ENCODE assay signal across 20 mouse cellular contexts in the genomic region with DNA sequence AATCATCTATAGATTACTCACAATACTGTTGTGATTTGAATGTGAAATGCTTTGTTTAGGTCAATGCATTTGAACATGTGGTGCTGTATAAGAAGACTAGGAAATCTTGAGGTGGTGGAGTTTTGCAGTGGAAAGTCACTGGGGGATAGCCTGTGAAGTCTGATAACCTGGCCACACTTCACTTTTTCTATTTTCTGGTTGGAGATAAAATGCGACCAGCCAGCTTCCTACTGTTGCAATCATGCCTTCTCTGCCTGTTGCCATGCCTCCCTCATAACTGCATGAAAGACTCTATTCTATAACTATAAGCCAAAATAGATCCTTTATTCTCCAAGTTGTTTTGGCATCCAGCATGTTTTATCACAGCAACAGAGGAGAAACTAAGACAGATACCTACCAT.
DNase-seq lines count a peak whose midpoint lies in the region; ATAC-seq and TF ChIP-seq lines count a peak whose summit lies in the region.
"Had no signal": no experiment of that assay in that cellular context is flagged by ENCODE, and none has a peak within 500 bp of the region (broad histone marks: within the 10 kb centered on the region; RNA-seq: fewer than 3 reads in every experiment).

No protein-coding gene starts in this region.

- 85% methylated on average over 1 of the region's 1 CpGs for WGBS in midbrain, embryonic 14.5 days

- no peak overlapping the region for H3K9ac ChIP-seq in midbrain, embryonic 14.5 days (replicated peaks; ENCODE audit: low read length)

- H3K4me3 ChIP-seq in layer of hippocampus, adult 2 months, result no peak overlapping the region
- H3K4me3 ChIP-seq in midbrain, embryonic 14.5 days (replicated peaks; ENCODE audit: low read depth, low read length), result no peak overlapping the region

- H3K4me1 ChIP-seq in midbrain, embryonic 14.5 days (ENCODE audit: control insufficient read depth, insufficient read depth, low read length), result no peaks in the 10 kb centered on the region

- H3K4me2 ChIP-seq in midbrain, embryonic 14.5 days (ENCODE audit: low read length), result no peak overlapping the region

- no peaks in the 10 kb centered on the region for H3K36me3 ChIP-seq in midbrain, embryonic 14.5 days (ENCODE audit: control insufficient read depth, insufficient read depth, low read length)
- H3K36me3 ChIP-seq: G1E had no signal

- H3K27me3 ChIP-seq in midbrain, embryonic 14.5 days (ENCODE audit: control insufficient read depth, insufficient read depth, low read length), result no peaks in the 10 kb centered on the region
- H3K27me3 ChIP-seq: CH12.LX had no signal

- no peak for DNase-seq in layer of hippocampus, adult 2 months (ENCODE audit: low spot score in 2 of 2)
- no peak for DNase-seq in layer of hippocampus, adult 9-10 months (ENCODE audit: low spot score)
- no peak for DNase-seq in spleen, adult 18-20 months
- no peak for DNase-seq in midbrain, embryonic 14.5 days
- DNase-seq: adrenal gland, adult 8-10 months; adrenal gland, postnatal 10 days; adrenal gland, postnatal 14 days; adrenal gland, postnatal 25 days; adrenal gland, postnatal 36 days; B cell, adult 2 months; cerebellum, adult 11 months; cerebellum, adult 11-12 months; cerebellum, adult 18-20 months had no signal

- no peak for TF ChIP-seq CTCF in layer of hippocampus, adult 2 months (conservative IDR thresholded peaks at IDR 0.05)

- H3K27ac ChIP-seq in layer of hippocampus, adult 2 months, result peak overlapping the region; percentile 23; the same call in 1 of the 2 replicates
- H3K27ac ChIP-seq in midbrain, embryonic 14.5 days (replicated peaks; ENCODE audit: low read depth, low read length), result no peak overlapping the region

- peak; percentile 64 for ATAC-seq in megakaryocyte progenitor cell, adult 5-6 weeks (replicated peaks; ENCODE audit: poor library complexity)
- ATAC-seq in megakaryocyte-erythroid progenitor cell, adult 5-6 weeks (replicated peaks; ENCODE audit: low FRiP score, low TSS enrichment, poor library complexity, severe bottlenecking), result peak; percentile 89
- no peak for ATAC-seq in midbrain, embryonic 14.5 days (ENCODE audit: low FRiP score, low TSS enrichment)
- ATAC-seq: activated CD4-positive, CD25-positive, alpha-beta regulatory T cell, adult 4 months; CD4-positive, CD25-positive, alpha-beta regulatory T cell, adult 4 months; Patski had no signal

- H3K9me3 ChIP-seq in midbrain, embryonic 14.5 days (ENCODE audit: control insufficient read depth, low read length), result no peaks in the 10 kb centered on the region
- H3K9me3 ChIP-seq: G1E had no signal
